Mouse (Mus musculus): ENCODE data around the gene Faxc. TPM values are rescaled to one million over a fixed set of nuclear protein-coding genes. Genes with fewer than 3 reads are reported as not detected.
A peak's percentile ranks its signal among the peaks of the same experiment; 100 is the strongest.

Gene Faxc
- polyA plus RNA-seq, 1 experiment from 2014 or later = 1.3 TPM

DNA sequence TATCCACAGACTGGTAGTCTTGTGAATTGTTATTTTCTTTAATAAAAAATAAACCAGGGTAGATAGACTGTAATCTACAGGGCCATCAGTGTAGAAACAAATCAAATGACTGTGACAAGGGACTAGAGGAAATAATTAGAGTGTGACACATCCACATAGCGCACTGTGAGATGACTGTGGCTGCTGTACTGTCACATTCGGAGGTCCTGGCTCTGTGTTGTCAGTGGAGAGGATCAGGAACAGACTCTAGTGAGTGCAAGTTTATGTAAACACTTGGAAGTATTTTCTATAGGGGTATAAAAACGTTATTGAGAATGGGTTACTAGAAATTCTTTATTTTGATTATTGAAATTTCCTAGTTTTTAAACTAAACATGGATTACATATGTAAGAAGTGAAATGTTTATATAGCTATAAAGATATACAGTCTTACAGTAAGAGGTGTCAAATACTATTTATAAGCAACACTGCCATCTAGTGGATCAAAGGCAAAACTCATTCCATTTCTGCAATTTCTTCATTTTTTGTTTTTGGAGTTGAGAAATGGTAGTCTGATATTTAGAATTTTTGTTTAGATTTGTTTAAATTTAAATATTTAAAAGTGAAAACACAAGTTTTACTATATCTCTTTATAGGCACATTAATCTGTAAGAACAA lies 59.6 kb downstream of the Faxc start:
- no peak overlapping the region for H3K27ac ChIP-seq (ENCODE audit: low read length)
- no peaks in the 10 kb centered on the region for H3K4me1 ChIP-seq (ENCODE audit: control insufficient read depth, insufficient read depth, low read length)
- no peak overlapping the region for H3K4me3 ChIP-seq (ENCODE audit: low read length)
- no peak for ATAC-seq (replicated peaks; ENCODE audit: extremely low read depth, insufficient read depth, low FRiP score)
- H3K9me3 ChIP-seq (replicated peaks; ENCODE audit: control insufficient read depth, low read length) = no peaks in the 10 kb centered on the region
- no peaks in the 10 kb centered on the region for H3K27me3 ChIP-seq (ENCODE audit: control insufficient read depth, insufficient read depth, low read length)
- 33% methylated on average over 3 of the region's 3 CpGs for WGBS
- H3K4me2 ChIP-seq (ENCODE audit: low read depth, low read length) = no peak overlapping the region
- 0 out of 2 replicates have a peak, but pooled peaks cover 3% of the 10 kb centered on the region for H3K36me3 ChIP-seq (ENCODE audit: control insufficient read depth, insufficient read depth)
- no peak overlapping the region for H3K9ac ChIP-seq (ENCODE audit: low read length)

DNA sequence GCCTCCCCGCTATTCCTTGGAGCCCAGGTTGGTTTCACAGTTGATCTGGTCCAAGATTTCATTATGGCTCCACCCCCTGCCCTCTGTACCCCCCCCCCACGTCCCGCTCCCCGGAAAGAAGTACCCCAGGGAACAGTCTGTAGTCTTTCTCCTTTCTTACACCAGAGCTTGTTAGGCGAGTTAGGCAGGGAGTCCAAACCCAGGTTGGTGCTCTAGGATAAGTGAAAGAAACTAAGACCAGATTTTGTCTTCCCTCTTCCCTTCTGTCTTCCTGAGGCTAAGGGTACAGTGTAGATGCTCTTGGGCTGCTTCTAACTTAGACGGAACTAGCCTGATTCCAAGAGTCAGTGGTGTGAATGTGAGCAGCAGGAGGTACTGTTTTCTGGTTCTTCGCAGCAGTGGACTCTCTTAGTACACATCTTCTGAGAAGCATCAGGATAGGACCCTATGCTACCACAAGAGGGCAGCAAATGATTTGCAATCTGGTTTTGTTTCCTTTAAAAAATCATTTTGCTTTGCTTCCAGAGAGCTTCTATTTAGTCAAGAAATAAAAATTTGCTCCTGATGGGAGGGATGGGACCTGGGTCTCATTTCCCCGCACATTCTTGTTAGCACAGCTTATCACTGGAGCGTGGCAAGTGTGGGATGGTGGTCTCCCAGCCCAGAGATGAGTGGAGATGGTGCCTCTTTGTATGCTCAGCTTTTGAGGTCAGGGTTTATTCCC lies 86.7 kb downstream of the Faxc start:
- Histone ChIP-seq H3K4me1 (ENCODE audit: control insufficient read depth, insufficient read depth, low read length) (no peaks in the 10 kb centered on the region), H3K4me3 (ENCODE audit: low read length) (no peak overlapping the region), H3K4me2 (ENCODE audit: low read depth, low read length) (peak overlapping the region; percentile 28; the same call in 1 of the 2 replicates), H3K27ac (ENCODE audit: low read length) (no peak overlapping the region), H3K9me3 (replicated peaks; ENCODE audit: control insufficient read depth, low read length) (no peaks in the 10 kb centered on the region), H3K27me3 (ENCODE audit: control insufficient read depth, insufficient read depth, low read length) (no peaks in the 10 kb centered on the region), H3K36me3 (ENCODE audit: control insufficient read depth, insufficient read depth) (no peaks in the 10 kb centered on the region), H3K9ac (ENCODE audit: low read length) (no peak overlapping the region)
- no peak for ATAC-seq (replicated peaks; ENCODE audit: extremely low read depth, insufficient read depth, low FRiP score)
- WGBS = 5% methylated on average over 9 of the region's 9 CpGs

DNA sequence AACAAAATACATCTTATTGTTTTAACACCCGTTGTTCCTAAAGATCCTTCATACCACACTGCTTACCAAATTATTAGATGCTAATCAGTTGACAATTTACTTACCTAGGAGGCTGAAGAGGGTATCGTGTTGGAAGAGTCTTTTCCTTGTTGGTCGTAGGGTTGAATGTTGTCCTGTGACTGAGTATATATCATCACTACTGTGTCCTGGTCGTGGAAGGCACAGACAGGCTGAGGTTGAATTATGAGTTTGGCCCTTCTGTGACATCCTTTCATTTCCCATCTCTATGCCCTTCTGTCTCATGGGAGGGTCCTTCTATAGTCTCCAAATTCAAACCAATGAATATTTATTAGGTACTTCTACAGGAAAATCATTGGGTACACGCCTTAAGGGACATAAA lies 87.3 kb downstream of the Faxc start:
- no peak for ATAC-seq (replicated peaks; ENCODE audit: extremely low read depth, insufficient read depth, low FRiP score)
- no peak overlapping the region for H3K4me3 ChIP-seq (ENCODE audit: low read length)
- 47% methylated on average over 5 of the region's 5 CpGs for WGBS
- no peak overlapping the region for H3K4me2 ChIP-seq (ENCODE audit: low read depth, low read length)
- H3K27ac ChIP-seq (ENCODE audit: low read length) = no peak overlapping the region
- H3K36me3 ChIP-seq (ENCODE audit: control insufficient read depth, insufficient read depth) = no peaks in the 10 kb centered on the region
- no peak overlapping the region for H3K9ac ChIP-seq (ENCODE audit: low read length)
- no peaks in the 10 kb centered on the region for H3K9me3 ChIP-seq (replicated peaks; ENCODE audit: control insufficient read depth, low read length)
- no peaks in the 10 kb centered on the region for H3K4me1 ChIP-seq (ENCODE audit: control insufficient read depth, insufficient read depth, low read length)
- no peaks in the 10 kb centered on the region for H3K27me3 ChIP-seq (ENCODE audit: control insufficient read depth, insufficient read depth, low read length)

DNA sequence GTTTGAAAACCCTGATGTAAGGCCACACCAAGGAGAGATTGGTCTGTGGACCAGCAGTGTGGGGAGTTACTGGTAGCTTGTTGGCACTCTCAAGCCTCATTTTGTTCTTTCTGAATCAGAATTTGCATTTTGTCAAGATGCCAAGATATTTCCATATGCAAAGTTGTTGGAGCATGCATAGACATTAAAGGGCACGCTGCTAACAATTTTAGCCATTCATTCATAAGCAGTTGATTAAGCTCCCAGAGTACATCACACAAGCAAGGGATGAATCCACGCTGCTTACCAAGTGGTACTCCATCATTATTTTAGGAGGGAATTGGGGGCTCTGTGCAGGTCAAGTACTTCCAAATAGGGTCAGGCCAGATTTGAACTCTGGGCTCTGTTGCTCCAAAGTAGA lies 98.8 kb downstream of the Faxc start:
- ATAC-seq (replicated peaks; ENCODE audit: extremely low read depth, insufficient read depth, low FRiP score) = no peak
- no peak overlapping the region for H3K27ac ChIP-seq (ENCODE audit: low read length)
- H3K36me3 ChIP-seq (ENCODE audit: control insufficient read depth, insufficient read depth) = no peaks in the 10 kb centered on the region
- no peak overlapping the region for H3K4me3 ChIP-seq (ENCODE audit: low read length)
- no peaks in the 10 kb centered on the region for H3K9me3 ChIP-seq (replicated peaks; ENCODE audit: control insufficient read depth, low read length)
- no peak overlapping the region for H3K4me2 ChIP-seq (ENCODE audit: low read depth, low read length)
- H3K27me3 ChIP-seq (ENCODE audit: control insufficient read depth, insufficient read depth, low read length) = no peaks in the 10 kb centered on the region
- WGBS = 81% methylated on average over 2 of the region's 2 CpGs
- no peak overlapping the region for H3K9ac ChIP-seq (ENCODE audit: low read length)
- no peaks in the 10 kb centered on the region for H3K4me1 ChIP-seq (ENCODE audit: control insufficient read depth, insufficient read depth, low read length)

Other genes with a start within 250 kb of the Faxc start
- not detected in 2 replicates for gene Prdm13, start 245.4 kb upstream of the Faxc start, polyA plus RNA-seq (2015; fragmentation: Nextera tagmentation; extraction: Ambion mirVana)
- 24.6 and 29.2 TPM in 2 replicates for gene Ccnc, start 203.6 kb upstream of the Faxc start, polyA plus RNA-seq (2015; fragmentation: Nextera tagmentation; extraction: Ambion mirVana)
- 6.2 and 6.4 TPM in 2 replicates for gene Usp45, start 164.2 kb upstream of the Faxc start, polyA plus RNA-seq (2015; fragmentation: Nextera tagmentation; extraction: Ambion mirVana)
- gene Tstd3, start 164.1 kb upstream of the Faxc start, polyA plus RNA-seq (2015; fragmentation: Nextera tagmentation; extraction: Ambion mirVana) = 17.4 and 19.7 TPM in 2 replicates
- 77.0 and 79.7 TPM in 2 replicates for gene Pnisr, start 83.7 kb upstream of the Faxc start, polyA plus RNA-seq (2015; fragmentation: Nextera tagmentation; extraction: Ambion mirVana)
- gene Coq3, start 51.7 kb upstream of the Faxc start, polyA plus RNA-seq (2015; fragmentation: Nextera tagmentation; extraction: Ambion mirVana) = 22.6 and 22.7 TPM in 2 replicates

Data from heart, embryonic 16.5 days (tissue).